Mouse (Mus musculus): ENCODE measurements around the gene Csnk1g1. TPM values are rescaled to one million over a fixed set of nuclear protein-coding genes. Genes with fewer than 3 reads are reported as not detected.

Gene Csnk1g1
- 26.2 and 27.8 TPM in 2 replicates for polyA plus RNA-seq (2015; fragmentation: Nextera tagmentation; extraction: Ambion mirVana)

DNA sequence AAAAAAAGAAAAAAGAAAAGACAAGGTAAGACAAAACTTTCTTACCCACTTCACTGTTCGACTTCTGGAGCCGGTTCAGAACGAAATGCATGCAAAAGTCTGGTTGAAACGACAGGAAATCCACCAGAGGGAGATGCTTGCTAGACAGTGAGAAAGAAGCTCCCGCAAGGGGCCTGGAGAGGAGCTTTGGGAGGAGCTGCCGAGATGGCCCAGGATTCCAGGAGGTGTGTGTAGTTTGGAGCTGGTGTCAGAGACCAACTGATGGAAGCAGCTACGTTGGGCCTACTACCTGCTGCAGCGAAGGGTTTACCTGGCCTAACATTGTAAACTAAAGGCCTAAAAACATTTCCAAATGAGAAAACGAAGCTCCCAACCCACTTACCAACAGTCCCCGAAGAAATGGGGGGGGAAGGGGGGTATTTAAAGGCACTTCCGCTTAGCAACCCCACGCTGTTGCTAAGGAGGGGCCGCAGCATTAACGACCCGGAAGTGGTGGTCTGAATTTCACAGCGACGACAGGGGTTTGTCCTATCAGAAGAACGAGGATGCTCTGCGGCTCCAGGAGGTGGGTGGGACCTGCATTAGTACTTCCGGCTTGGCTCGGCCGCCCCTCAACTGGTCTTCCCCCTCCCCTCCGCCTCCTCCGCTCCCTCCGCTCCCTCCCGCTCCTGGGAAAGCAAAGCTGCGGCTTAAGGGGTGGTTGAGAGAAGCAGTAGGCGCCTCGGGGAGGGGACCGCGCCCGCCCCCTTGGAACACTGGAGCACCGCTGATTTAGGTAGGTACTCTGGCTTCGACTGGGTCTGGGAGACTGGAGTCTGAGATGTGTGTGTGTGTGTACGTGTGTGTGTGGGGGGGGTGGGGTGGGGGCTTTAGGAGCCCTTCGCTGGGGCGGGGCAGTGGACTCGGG, at the start of gene Csnk1g1, which contains the start of gene Trip4:
TSS of gene Csnk1g1 (plus strand) at position 531 of the 907 bp plus-strand sequence.
TSS of gene Trip4 (minus strand) at position 401 of the 907 bp plus-strand sequence.
- H3K4me3 ChIP-seq (replicated peaks; ENCODE audit: low read length) = peak within 1 kb of the TSS; percentile 88
- peak; percentile 99 for ATAC-seq
- peak within 1 kb of the TSS; percentile 85 for H3K4me2 ChIP-seq (ENCODE audit: low read length)
- 0% methylated on average over 34 of the region's 38 CpGs for WGBS
- no peaks in the 10 kb centered on the region for H3K27me3 ChIP-seq (replicated peaks; ENCODE audit: control insufficient read depth, insufficient read depth, low read length)
- H3K4me1 ChIP-seq (replicated peaks; ENCODE audit: control insufficient read depth, insufficient read depth, low read length) = peaks cover 6% of the 10 kb centered on the region
- H3K36me3 ChIP-seq (ENCODE audit: control insufficient read depth, insufficient read depth) = no peaks in the 10 kb centered on the region
- no peaks in the 10 kb centered on the region for H3K9me3 ChIP-seq (ENCODE audit: control insufficient read depth, low read length)
- peak within 1 kb of the TSS; percentile 90 for H3K27ac ChIP-seq (ENCODE audit: low read length)
- H3K9ac ChIP-seq (replicated peaks; ENCODE audit: low read depth, low read length) = peak within 1 kb of the TSS; percentile 82

DNA sequence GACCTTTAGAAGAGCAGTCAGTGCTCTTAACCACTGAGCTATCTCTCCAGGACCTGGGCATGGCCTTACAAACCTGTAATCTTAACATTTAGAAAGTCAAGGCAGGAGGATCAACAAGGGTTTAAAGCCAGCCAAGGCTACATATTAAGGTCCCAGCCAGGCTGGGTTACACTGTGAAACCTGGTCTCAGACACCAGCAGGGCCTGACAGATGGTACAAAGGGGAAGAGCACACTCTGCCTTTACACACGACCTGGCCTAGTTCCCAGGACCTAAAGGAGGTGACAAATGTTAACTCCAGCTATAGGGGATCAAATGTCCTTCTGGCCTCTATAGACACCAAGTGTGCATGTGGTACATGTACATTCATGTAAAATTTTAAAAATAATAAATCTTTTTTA, 49.1 kb upstream of the Csnk1g1 start:
- H3K4me2 ChIP-seq (ENCODE audit: low read length) = no peak overlapping the region
- no peaks in the 10 kb centered on the region for H3K27me3 ChIP-seq (replicated peaks; ENCODE audit: control insufficient read depth, insufficient read depth, low read length)
- peaks cover 12% of the 10 kb centered on the region for H3K36me3 ChIP-seq (ENCODE audit: control insufficient read depth, insufficient read depth)
- no peak overlapping the region for H3K4me3 ChIP-seq (replicated peaks; ENCODE audit: low read length)
- no peak overlapping the region for H3K27ac ChIP-seq (ENCODE audit: low read length)
- WGBS = 72% methylated on average over 1 of the region's 1 CpGs
- ATAC-seq = no peak
- no peaks in the 10 kb centered on the region for H3K4me1 ChIP-seq (replicated peaks; ENCODE audit: control insufficient read depth, insufficient read depth, low read length)
- no peaks in the 10 kb centered on the region for H3K9me3 ChIP-seq (ENCODE audit: control insufficient read depth, low read length)
- H3K9ac ChIP-seq (replicated peaks; ENCODE audit: low read depth, low read length) = no peak overlapping the region

DNA sequence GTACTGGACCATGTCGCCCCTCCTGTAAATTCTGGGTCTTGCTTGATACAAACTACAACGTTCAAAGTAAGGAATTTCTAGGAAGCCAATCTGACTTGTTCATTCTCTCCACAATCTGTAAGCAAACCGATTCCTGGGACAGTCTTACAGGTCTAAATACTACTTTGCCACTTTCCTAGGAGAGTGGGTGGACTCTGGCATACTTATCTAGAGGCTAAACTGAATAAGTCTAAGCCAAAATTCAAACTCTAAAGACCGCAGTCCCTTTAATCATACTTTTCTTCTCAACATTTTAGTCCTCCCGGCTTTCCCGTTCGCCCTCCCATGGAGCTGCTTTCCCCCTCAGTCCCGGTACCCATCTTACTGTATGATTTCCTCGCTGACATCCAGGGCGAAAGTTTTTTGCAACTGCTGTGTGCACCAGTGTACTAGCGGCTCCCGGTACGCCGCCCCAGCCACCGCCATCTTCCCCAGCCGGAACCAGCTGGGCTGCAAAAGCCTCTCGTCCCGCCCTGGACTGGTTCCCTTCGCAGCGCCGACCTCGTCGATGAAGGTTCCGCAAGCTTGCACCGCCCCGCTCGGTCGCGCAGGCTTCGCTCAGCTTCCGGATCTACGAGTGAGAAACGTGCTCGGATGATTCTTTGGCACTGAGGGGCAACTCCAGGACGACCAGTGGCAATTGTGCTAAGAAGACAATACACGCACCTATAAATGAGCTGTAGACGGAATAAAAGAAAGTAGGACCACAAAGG, 24.0 kb upstream of the Csnk1g1 start:
- peak; percentile 97 for ATAC-seq
- H3K4me1 ChIP-seq (replicated peaks; ENCODE audit: control insufficient read depth, insufficient read depth, low read length) = peaks cover 10% of the 10 kb centered on the region
- under 1% methylated on average over 37 of the region's 37 CpGs for WGBS
- no peaks in the 10 kb centered on the region for H3K36me3 ChIP-seq (ENCODE audit: control insufficient read depth, insufficient read depth)
- peak overlapping the region; percentile 60 for H3K27ac ChIP-seq (ENCODE audit: low read length)
- H3K27me3 ChIP-seq (replicated peaks; ENCODE audit: control insufficient read depth, insufficient read depth, low read length) = no peaks in the 10 kb centered on the region
- H3K4me2 ChIP-seq (ENCODE audit: low read length) = peak overlapping the region; percentile 61
- H3K4me3 ChIP-seq (replicated peaks; ENCODE audit: low read length) = peak overlapping the region; percentile 78
- H3K9me3 ChIP-seq (ENCODE audit: control insufficient read depth, low read length) = no peaks in the 10 kb centered on the region
- H3K9ac ChIP-seq (replicated peaks; ENCODE audit: low read depth, low read length) = peak overlapping the region; percentile 72

DNA sequence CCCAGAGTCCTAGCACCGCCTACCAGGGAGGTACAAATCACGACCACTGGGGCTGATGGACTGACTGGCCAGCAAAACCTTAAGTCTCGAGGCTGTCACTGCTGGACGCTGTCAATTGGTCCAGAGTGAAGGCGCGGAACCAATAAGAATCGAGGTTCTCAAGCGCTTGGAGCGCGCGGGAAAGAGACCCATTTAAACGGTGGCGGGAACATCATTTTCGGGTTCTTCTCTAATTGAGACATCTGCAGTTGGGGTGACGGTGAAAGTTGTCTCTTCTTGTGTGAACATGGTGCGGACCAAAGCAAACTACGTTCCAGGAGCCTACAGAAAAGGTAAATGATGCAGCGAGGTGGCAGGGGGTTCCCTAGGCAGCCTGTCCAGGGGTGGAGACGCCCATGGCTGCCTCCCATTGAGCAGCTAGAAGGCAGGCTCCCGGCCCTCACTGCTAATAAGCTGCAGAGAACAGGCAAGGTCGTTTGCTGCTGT, 18.5 kb upstream of the Csnk1g1 start, which contains the start of gene Pclaf:
TSS of gene Pclaf (plus strand) at position 95 of the 486 bp plus-strand sequence.
- Histone ChIP-seq H3K9me3 (ENCODE audit: control insufficient read depth, low read length) (no peaks in the 10 kb centered on the region), H3K4me3 (replicated peaks; ENCODE audit: low read length) (peak within 1 kb of the TSS; percentile 51), H3K27ac (ENCODE audit: low read length) (no peak within 1 kb of the TSS), H3K4me1 (replicated peaks; ENCODE audit: control insufficient read depth, insufficient read depth, low read length) (peaks cover 16% of the 10 kb centered on the region), H3K27me3 (replicated peaks; ENCODE audit: control insufficient read depth, insufficient read depth, low read length) (no peaks in the 10 kb centered on the region), H3K36me3 (ENCODE audit: control insufficient read depth, insufficient read depth) (peaks cover 2% of the 10 kb centered on the region; the same call in 1 of the 2 replicates), H3K9ac (replicated peaks; ENCODE audit: low read depth, low read length) (peak within 1 kb of the TSS; percentile 56), H3K4me2 (ENCODE audit: low read length) (peak within 1 kb of the TSS; percentile 81)
- ATAC-seq = peak; percentile 95
- WGBS = 0% methylated on average over 21 of the region's 21 CpGs

DNA sequence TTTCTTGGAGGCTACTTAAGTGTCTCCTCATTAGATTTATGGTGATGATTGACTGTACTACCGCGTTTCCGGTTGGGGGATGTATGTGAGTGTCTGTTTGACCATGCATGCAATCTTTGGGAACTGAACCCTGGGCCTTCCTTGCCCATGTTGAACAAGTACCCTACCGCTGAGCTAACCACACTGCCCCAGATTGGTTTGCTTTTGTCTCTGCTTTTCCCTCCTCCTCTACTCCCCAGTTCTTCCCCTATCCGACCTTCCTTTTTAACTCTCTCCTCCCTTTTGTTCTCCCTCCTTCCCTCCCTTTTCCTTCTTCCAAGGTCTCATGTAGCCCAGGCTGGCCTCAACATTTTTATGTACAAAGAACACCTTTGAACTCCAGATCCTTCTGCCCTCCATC, 17.6 kb upstream of the Csnk1g1 start:
- H3K36me3 ChIP-seq (ENCODE audit: control insufficient read depth, insufficient read depth) = peaks cover 2% of the 10 kb centered on the region; the same call in 1 of the 2 replicates
- peak overlapping the region; percentile 51 for H3K4me3 ChIP-seq (replicated peaks; ENCODE audit: low read length)
- ATAC-seq = no peak
- H3K27me3 ChIP-seq (replicated peaks; ENCODE audit: control insufficient read depth, insufficient read depth, low read length) = no peaks in the 10 kb centered on the region
- no peak overlapping the region for H3K27ac ChIP-seq (ENCODE audit: low read length)
- peak overlapping the region; percentile 56; the same call in 1 of the 2 replicates for H3K9ac ChIP-seq (replicated peaks; ENCODE audit: low read depth, low read length)
- 3% methylated on average over 5 of the region's 5 CpGs for WGBS
- no peaks in the 10 kb centered on the region for H3K9me3 ChIP-seq (ENCODE audit: control insufficient read depth, low read length)
- peak overlapping the region; percentile 81 for H3K4me2 ChIP-seq (ENCODE audit: low read length)
- H3K4me1 ChIP-seq (replicated peaks; ENCODE audit: control insufficient read depth, insufficient read depth, low read length) = peaks cover 13% of the 10 kb centered on the region

DNA sequence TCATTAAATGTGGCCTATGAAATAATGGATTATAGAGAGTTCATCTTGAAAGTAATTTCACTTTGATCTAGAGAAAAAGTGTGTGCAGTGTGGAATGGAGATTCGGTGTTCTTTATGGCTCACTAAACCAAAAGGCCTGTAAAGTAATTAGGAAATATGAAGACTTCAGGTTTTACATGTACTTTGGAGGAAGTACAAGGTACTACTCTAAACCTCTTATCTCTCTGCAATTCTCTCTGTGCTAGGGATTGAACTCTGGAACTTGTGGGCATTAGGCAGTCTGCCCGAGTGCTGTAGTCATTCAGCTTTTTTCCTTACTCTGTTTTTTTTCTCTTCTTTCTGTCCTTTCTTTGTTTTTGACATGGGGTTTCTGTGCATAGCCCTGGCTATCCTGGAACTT, 11.7 kb upstream of the Csnk1g1 start:
- H3K4me3 ChIP-seq (replicated peaks; ENCODE audit: low read length) = no peak overlapping the region
- ATAC-seq = no peak
- no peak overlapping the region for H3K4me2 ChIP-seq (ENCODE audit: low read length)
- H3K4me1 ChIP-seq (replicated peaks; ENCODE audit: control insufficient read depth, insufficient read depth, low read length) = no peaks in the 10 kb centered on the region
- no peak overlapping the region for H3K27ac ChIP-seq (ENCODE audit: low read length)
- no peaks in the 10 kb centered on the region for H3K27me3 ChIP-seq (replicated peaks; ENCODE audit: control insufficient read depth, insufficient read depth, low read length)
- peaks cover 2% of the 10 kb centered on the region; the same call in 1 of the 2 replicates for H3K36me3 ChIP-seq (ENCODE audit: control insufficient read depth, insufficient read depth)
- 91% methylated on average over 2 of the region's 2 CpGs for WGBS
- no peaks in the 10 kb centered on the region for H3K9me3 ChIP-seq (ENCODE audit: control insufficient read depth, low read length)
- no peak overlapping the region for H3K9ac ChIP-seq (replicated peaks; ENCODE audit: low read depth, low read length)

DNA sequence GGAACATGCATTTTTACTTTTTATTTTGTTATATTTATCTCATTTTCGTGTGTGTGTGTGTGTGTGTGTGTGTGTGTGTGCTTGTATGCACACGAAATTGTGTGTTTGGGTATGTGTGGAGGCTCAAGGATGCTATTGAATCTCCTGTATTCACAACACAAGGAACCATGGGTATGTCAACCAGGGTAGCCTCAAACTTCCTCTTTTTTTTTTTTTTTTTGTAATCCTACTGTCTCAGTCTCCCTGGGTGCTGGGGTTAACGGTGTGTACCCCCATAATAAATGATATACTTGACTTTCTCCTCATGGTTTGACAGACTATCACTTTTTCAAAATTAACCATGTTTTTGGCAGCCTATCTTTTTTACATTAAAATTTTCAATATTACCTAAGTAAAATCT, 5.8 kb upstream of the Csnk1g1 start:
- 97% methylated on average over 3 of the region's 3 CpGs for WGBS
- no peak overlapping the region for H3K4me2 ChIP-seq (ENCODE audit: low read length)
- H3K36me3 ChIP-seq (ENCODE audit: control insufficient read depth, insufficient read depth) = no peaks in the 10 kb centered on the region
- no peak for ATAC-seq
- no peaks in the 10 kb centered on the region for H3K9me3 ChIP-seq (ENCODE audit: control insufficient read depth, low read length)
- H3K27me3 ChIP-seq (replicated peaks; ENCODE audit: control insufficient read depth, insufficient read depth, low read length) = no peaks in the 10 kb centered on the region
- H3K4me1 ChIP-seq (replicated peaks; ENCODE audit: control insufficient read depth, insufficient read depth, low read length) = peaks cover 2% of the 10 kb centered on the region
- no peak overlapping the region for H3K9ac ChIP-seq (replicated peaks; ENCODE audit: low read depth, low read length)
- no peak overlapping the region for H3K4me3 ChIP-seq (replicated peaks; ENCODE audit: low read length)
- H3K27ac ChIP-seq (ENCODE audit: low read length) = no peak overlapping the region

DNA sequence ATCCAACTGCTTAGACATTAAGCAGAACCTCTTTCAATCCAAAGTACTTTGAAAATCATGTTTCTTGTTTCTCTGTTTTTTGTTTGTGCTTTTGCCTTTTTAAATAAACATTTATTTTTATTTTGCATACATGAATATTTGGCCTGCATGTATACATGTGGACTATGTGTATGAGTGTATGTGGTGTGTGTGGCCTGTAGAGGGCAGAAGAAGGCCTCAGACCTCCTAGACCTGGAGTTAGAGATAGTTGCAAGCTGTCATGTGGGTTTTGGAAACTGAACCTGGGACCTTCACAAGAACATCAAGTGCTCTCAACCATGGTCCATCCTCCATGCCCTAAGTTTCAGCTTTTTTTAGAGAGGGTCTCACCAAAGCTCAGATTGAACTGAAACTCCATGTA, 5.3 kb upstream of the Csnk1g1 start:
- Histone ChIP-seq H3K36me3 (ENCODE audit: control insufficient read depth, insufficient read depth) (no peaks in the 10 kb centered on the region), H3K4me2 (ENCODE audit: low read length) (no peak overlapping the region), H3K27me3 (replicated peaks; ENCODE audit: control insufficient read depth, insufficient read depth, low read length) (no peaks in the 10 kb centered on the region), H3K9ac (replicated peaks; ENCODE audit: low read depth, low read length) (no peak overlapping the region), H3K4me1 (replicated peaks; ENCODE audit: control insufficient read depth, insufficient read depth, low read length) (peaks cover 4% of the 10 kb centered on the region), H3K4me3 (replicated peaks; ENCODE audit: low read length) (no peak overlapping the region), H3K27ac (ENCODE audit: low read length) (no peak overlapping the region), H3K9me3 (ENCODE audit: control insufficient read depth, low read length) (no peaks in the 10 kb centered on the region)
- ATAC-seq = no peak

DNA sequence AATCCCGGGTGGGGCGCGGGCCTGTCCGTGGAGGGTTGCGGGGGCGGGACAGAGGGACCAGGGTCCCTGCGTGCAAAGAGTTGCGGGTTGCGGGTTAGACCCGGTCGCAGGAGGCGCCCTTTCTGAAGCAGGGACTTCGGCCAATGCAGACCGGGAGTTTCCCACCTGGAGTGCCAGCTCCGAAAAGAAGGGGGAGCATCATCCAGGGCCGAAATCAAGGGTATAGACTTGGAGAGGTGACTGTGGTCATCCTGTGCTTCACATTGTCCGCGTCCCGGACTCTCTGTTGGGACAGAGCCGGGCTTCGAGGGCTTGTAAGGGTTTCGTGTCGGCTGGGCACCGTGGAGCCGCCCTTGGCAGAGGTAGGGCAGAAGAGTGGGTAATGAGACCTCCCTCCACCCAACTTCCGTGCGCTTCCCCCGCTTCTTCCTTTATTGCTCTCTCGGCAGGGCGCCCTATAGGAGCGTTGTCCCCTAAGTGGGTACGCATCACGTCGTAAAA, 627 bp downstream of the Csnk1g1 start:
- WGBS = under 1% methylated on average over 34 of the region's 34 CpGs

More for the DNA sequence above, 627 bp downstream of the Csnk1g1 start:
- H3K36me3 ChIP-seq (ENCODE audit: control insufficient read depth, insufficient read depth) = no peaks in the 10 kb centered on the region
- no peaks in the 10 kb centered on the region for H3K27me3 ChIP-seq (replicated peaks; ENCODE audit: control insufficient read depth, insufficient read depth, low read length)
- H3K4me1 ChIP-seq (replicated peaks; ENCODE audit: control insufficient read depth, insufficient read depth, low read length) = peaks cover 6% of the 10 kb centered on the region
- peak overlapping the region; percentile 90 for H3K27ac ChIP-seq (ENCODE audit: low read length)
- H3K4me2 ChIP-seq (ENCODE audit: low read length) = peak overlapping the region; percentile 85
- H3K4me3 ChIP-seq (replicated peaks; ENCODE audit: low read length) = peak overlapping the region; percentile 88
- H3K9ac ChIP-seq (replicated peaks; ENCODE audit: low read depth, low read length) = peak overlapping the region; percentile 82
- ATAC-seq = peak; percentile 46
- H3K9me3 ChIP-seq (ENCODE audit: control insufficient read depth, low read length) = no peaks in the 10 kb centered on the region

Data from forebrain, embryonic 16.5 days (tissue).